Mouse (Mus musculus) lung, postnatal 0 days (tissue): ENCODE measurements around the gene Klf9.

Experiments used
- CTCF ChIP-seq: IDR thresholded peaks from 2 replicates; pipeline ENCODE4 v1.5.1; 2016; ENCODE audit warnings: antibody characterized with exemption, mild to moderate bottlenecking
- EP300 ChIP-seq: IDR thresholded peaks from 2 replicates; pipeline ENCODE4 v1.6.1; 2016; ENCODE audit warnings: antibody characterized with exemption, mild to moderate bottlenecking, control low read depth

- TF ChIP-seq CTCF (no peak), EP300 (no peak)
Measured at GRCm38 (mm10) chr19:23137295-23137694, 3.7 kb upstream of the Klf9 start.
